Mouse (Mus musculus) heart, postnatal 0 days (tissue): ENCODE data around the gene Ap3b1.

Source experiments
- CTCF ChIP-seq: IDR thresholded peaks from 2 replicates; pipeline ENCODE4 v1.5.1; 2016; ENCODE audit warnings: antibody characterized with exemption, control low read depth, low read depth
- EP300 ChIP-seq: IDR thresholded peaks from 2 replicates; pipeline ENCODE4 v1.6.1; 2016; ENCODE audit warnings: antibody characterized with exemption, low read depth

GRCm38 (mm10) chr13:94549580-94549979 is 190.8 kb downstream of the Ap3b1 start:
- TF ChIP-seq CTCF (no peak), EP300 (no peak)
